Mouse (Mus musculus) testis, adult 2 months (tissue): Measurements from ENCODE around the gene Rps6kc1.

Source experiments
- CTCF ChIP-seq: fragments of 200-500 bp; IDR thresholded peaks from 2 replicates; pipeline ENCODE4 v1.5.1; 2012; ENCODE audit warnings: low read depth, mild to moderate bottlenecking, inconsistent platforms, low read length, moderate library complexity; ENCODE audit not compliant: control insufficient read depth, insufficient read depth, insufficient replicate concordance
- POLR2A ChIP-seq: fragments of 200-500 bp; IDR thresholded peaks from 2 replicates; pipeline ENCODE4 v1.6.1; 2012; ENCODE audit warnings: low read depth, mild to moderate bottlenecking, inconsistent platforms, low read length, moderate library complexity; ENCODE audit not compliant: control insufficient read depth

GRCm38 (mm10) chr1:190948846-190949245 is 37.3 kb upstream of the Rps6kc1 start:
- no peak for TF ChIP-seq CTCF
- TF ChIP-seq POLR2A, result no peak
